Mouse (Mus musculus) 3134 (cell line): ENCODE results near the gene Epn3.

Experiments
- DNase-seq: peaks from one replicate; pipeline ENCODE4 v3.0.0-alpha.2; 2011; ENCODE audit warnings: low spot score; ENCODE audit not compliant: insufficient read length; ENCODE audit errors: extremely low read depth

Gene Epn3

DNA sequence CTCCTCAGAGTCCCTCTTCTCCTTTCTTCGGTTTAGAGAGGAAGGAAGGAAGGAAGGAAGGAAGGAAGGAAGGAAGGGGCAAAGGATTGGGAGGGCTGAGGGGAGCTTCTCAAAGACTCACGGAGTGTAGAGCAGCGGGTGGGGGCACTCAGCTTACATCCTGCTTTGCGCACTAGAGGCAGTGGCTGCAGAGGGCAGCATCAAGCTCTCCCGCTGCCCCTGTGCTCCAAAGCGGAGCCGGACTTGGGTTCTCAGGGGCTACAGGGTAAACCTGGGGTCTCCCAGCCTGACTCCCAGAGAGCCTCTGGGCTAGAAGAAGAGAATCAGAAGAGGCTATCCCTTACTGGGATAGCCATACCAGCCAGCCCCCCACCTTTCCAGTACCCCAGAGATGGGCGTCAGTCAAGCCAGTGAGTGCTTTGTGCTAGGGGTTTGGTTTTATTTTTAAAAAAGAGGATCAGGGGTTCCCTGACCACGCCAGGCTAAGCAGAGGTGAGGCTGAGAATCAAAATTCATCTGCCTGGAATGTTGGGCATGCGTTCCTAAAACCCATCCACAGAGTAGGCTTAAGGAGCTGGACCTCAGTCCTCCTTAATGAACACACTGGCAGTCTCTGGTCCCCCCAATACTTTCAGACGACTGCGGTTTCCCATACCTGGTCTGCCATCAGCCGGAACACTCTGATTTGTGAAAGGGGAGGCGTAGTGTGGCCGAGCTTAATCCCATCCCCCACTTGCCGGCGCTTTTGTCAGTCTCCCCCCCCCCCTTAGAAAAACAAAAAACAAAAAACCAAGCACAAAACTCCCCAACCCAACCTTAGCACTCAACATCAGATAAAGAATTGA is 27.8 kb downstream of the Epn3 start:
- no peak for DNase-seq

DNA sequence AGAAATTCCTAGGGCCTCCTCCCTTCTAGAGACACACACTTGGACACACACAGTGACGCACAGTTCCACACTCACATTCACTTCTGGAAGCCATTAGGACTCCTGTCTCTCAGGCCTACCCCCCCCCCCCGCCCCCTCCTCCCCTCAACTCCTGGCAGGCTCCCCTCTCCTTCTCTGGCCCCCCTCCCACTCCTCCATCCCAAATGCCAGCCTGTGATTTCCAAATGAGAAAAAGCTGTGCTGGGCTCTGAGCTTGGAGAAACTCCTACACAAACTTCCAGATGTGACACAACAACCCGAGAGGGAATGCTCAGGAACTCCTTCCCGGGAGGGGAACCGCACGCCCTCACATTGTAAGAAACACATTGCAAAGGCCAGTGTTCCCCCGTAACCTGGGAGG is 29.4 kb downstream of the Epn3 start:
- no peak for DNase-seq

GRCm38 (mm10) chr11:94469136-94470064 is 30.4 kb downstream of the Epn3 start:
- DNase-seq, result no peak

DNA sequence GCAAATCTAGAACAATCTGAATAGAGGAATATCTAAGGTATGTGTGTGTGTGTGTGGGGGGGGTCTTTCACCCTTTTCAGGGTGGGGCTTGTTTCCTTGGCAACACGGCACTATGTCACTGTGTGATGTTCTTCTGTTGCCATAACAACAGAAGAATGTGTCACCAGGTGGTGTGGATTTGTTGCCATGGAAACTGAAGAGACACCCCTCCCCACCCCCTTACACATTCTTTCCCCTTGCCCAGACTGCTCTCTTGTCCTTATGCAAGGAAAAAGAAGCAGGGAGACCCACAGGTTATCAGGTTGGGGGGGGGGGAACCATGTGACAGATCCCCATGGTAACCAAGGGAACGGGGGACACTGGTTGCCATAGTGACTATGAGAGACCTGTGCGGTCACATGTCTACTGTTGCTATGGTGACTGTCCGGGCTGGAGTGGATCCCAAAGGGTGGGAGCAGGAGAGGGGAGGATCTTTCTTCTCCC is 31.2 kb downstream of the Epn3 start:
- no peak for DNase-seq

DNA sequence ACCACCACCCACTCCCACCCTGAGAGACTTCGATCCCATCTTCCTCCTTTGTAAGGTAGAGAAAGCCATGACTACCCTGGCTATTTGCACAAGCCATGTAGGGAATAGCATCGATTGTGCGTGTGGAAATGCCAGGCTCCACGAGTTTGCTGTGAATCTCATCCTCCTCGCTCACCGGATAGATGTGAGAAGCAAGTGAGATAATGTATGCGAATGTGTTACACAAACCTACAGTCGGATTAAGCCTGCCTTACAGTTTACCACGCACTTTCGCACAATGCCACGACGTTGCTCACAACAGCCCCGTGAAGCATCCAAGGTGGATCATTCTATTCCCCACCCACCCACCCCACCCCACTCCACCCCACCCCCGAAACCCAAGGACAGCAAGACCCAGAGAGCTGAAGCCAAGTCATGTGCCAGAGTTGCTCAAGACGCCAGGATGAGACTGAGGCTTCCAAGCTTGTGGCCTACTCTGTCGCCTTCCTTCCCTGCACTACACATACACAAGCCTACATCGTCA is 33.4 kb downstream of the Epn3 start:
- DNase-seq, result no peak

DNA sequence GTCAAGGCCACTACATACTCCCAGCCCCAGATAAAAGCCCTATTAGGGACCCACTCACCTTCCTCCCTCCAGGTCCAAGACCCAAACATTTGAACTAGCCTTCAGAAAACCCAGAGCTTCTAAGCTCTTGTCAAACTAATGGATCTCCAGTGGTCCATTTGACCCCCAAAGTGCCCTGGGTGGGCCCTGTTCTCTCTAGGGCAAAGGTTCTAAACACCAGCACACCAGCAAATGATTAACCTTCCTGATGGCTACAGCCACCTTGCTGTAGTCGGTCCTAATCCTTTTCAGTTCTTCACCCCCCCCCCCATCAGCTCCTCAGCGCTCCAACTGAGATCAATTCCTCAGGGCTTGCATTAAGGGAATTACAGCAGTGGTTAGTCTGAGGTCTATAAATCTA is 35.6 kb downstream of the Epn3 start:
- DNase-seq, result no peak

GRCm38 (mm10) chr11:94461856-94462255 is 37.9 kb downstream of the Epn3 start:
- no peak for DNase-seq

GRCm38 (mm10) chr11:94457001-94457400 is 42.8 kb downstream of the Epn3 start:
- DNase-seq, result no peak

- DNase-seq, result no peak
Measured at GRCm38 (mm10) chr11:94456347-94456746, 43.4 kb downstream of the Epn3 start.

- no peak for DNase-seq
Measured at GRCm38 (mm10) chr11:94455161-94455820, 44.5 kb downstream of the Epn3 start.

GRCm38 (mm10) chr11:94454756-94455155 is 45.0 kb downstream of the Epn3 start:
- DNase-seq, result no peak

- no peak for DNase-seq
Measured at GRCm38 (mm10) chr11:94451091-94451773, 48.5 kb downstream of the Epn3 start.

- DNase-seq, result no peak
Measured at GRCm38 (mm10) chr11:94449886-94450285, 49.9 kb downstream of the Epn3 start.

DNA sequence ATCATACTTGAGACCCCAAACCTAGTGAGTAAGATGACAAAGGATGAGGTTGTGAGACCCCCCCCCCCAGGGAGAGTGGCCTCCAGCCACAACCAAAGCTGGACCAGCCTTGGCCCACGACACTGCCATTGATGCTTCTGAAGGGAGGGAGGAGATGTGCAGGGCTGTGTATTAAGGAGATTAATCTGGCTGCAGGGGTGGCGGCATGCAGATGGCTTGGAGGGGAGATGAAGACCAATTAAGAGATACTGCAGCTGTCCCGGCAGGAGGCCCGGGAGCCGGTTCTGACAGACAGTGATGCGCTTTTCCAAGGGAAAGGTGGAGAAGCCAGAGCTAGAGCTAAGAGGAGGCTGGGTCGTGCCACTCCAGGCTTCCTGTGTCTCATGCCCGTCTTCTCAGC is 50.5 kb downstream of the Epn3 start:
- no peak for DNase-seq

- DNase-seq, result no peak
Measured at GRCm38 (mm10) chr11:94447017-94447416, 52.8 kb downstream of the Epn3 start.

DNA sequence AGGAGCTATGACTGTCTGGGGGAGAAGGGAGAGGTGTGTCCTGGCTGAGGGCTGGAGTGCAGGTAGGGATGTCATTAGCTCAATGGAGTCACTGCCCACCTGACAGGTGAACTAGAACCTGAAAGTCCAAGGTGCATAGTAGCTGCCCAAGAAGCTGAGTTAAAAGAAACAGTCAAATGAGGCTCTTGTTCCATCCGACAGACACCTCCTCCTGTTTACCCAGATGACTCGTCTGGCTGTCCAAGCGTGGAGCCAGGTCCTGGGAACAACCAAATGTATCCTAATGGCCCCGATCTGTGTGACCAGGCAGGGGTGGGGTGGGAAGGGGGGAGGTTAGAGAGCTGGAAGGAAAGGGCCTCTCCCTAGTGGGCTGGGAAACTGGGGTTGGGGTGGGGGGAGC is 54.5 kb downstream of the Epn3 start:
- no peak for DNase-seq

- no peak for DNase-seq
Measured at GRCm38 (mm10) chr11:94444829-94445228, 54.9 kb downstream of the Epn3 start.

DNA sequence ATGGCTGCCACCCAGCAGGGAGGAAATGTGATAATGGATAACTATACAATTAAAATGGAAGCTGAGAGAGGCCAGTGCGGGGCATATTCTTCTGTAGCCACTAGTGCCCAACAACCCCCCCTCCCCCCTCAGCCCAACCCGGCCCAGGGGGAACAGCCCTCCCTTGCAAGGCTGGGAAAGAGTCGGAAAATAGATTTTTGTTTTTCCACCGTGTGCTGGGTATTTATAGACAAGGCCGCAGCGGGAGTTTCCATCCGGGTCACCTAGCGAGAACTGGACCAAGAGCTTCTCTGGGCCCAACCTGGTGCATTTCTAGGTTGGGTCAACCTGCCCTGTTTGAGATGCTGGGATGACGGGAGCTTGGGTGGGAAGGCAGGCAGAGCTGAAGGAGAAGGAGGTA is 58.0 kb downstream of the Epn3 start:
- no peak for DNase-seq

DNA sequence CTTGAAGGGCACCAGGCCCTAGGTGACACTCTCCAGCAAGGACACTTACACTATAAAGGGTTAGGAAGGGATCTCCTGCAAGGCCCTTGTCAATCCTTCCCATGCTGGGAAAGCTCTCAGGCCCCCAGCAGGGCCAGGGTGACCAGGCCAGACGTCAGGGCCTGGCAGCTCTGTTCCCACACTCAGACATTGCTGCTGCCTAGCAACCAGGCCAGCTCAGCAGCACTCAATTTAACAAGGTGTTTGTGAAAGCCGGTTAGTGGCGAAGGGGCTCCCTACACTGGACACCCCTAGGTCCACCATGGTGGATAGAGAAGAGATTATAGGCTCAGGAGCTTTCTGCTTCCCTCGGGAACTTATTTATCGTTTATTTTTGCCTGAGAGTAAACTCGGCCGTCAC is 58.7 kb downstream of the Epn3 start:
- DNase-seq, result no peak

GRCm38 (mm10) chr11:94440421-94440820 is 59.4 kb downstream of the Epn3 start:
- no peak for DNase-seq
